ENCODE assay signal across 9 mouse cellular contexts in genomic region chr4:62890588-62891580, GRCm38 (mm10).
DNase-seq lines count a peak whose midpoint lies in the region; ATAC-seq and TF ChIP-seq lines count a peak whose summit lies in the region.
"Had no signal": no experiment of that assay in that cellular context is flagged by ENCODE, and none has a peak within 500 bp of the region (broad histone marks: within the 10 kb centered on the region; RNA-seq: fewer than 3 reads in every experiment).

No protein-coding gene starts in this region.

- H3K9ac ChIP-seq in embryonic facial prominence, embryonic 14.5 days (ENCODE audit: low read depth, low read length) = no peak overlapping the region
- H3K9ac ChIP-seq in forebrain, embryonic 16.5 days (replicated peaks; ENCODE audit: low read depth, low read length) = no peak overlapping the region

- H3K4me1 ChIP-seq in embryonic facial prominence, embryonic 14.5 days (ENCODE audit: control insufficient read depth, insufficient read depth, low read length) = no peaks in the 10 kb centered on the region
- H3K4me1 ChIP-seq in forebrain, embryonic 16.5 days (replicated peaks; ENCODE audit: control insufficient read depth, insufficient read depth, low read length) = no peaks in the 10 kb centered on the region; the same call in 1 of the 2 replicates

- no peaks in the 10 kb centered on the region for H3K9me3 ChIP-seq in embryonic facial prominence, embryonic 14.5 days (ENCODE audit: control insufficient read depth, low read length)
- no peaks in the 10 kb centered on the region for H3K9me3 ChIP-seq in forebrain, embryonic 16.5 days (ENCODE audit: control insufficient read depth, low read length)

- DNase-seq in adrenal gland, adult 8-10 months = peak; percentile 14
- no peak for DNase-seq in adrenal gland, adult 18-20 months (ENCODE audit: low spot score in 2 of 2)
- peak; percentile 28 for DNase-seq in 416B (ENCODE audit: low read depth)
- DNase-seq in embryonic facial prominence, embryonic 14.5 days (ENCODE audit: low spot score) = peak; percentile 11
- peak; percentile 9 to 32 for DNase-seq in lung, adult 18-20 months
- DNase-seq in layer of hippocampus, adult 2 months (ENCODE audit: low spot score in 2 of 2) = no peak
- no peak for DNase-seq in cerebellum, adult 9-11 months
- DNase-seq: cerebellum, adult 18-20 months had no signal

- no peak for ATAC-seq in embryonic facial prominence, embryonic 14.5 days (ENCODE audit: low read depth)
- ATAC-seq in forebrain, embryonic 16.5 days = no peak

- no peak overlapping the region for H3K27ac ChIP-seq in embryonic facial prominence, embryonic 14.5 days (replicated peaks; ENCODE audit: low read depth, low read length)
- H3K27ac ChIP-seq in layer of hippocampus, adult 2 months = no peak overlapping the region
- H3K27ac ChIP-seq in forebrain, embryonic 16.5 days (ENCODE audit: low read length) = no peak overlapping the region

- TF ChIP-seq CTCF in layer of hippocampus, adult 2 months (conservative IDR thresholded peaks at IDR 0.05) = no peak

- H3K27me3 ChIP-seq in embryonic facial prominence, embryonic 14.5 days (replicated peaks; ENCODE audit: control insufficient read depth, insufficient read depth, low read length) = 0 out of 2 replicates have a peak, but pooled peaks cover 2% of the 10 kb centered on the region
- no peaks in the 10 kb centered on the region; the same call in 1 of the 2 replicates for H3K27me3 ChIP-seq in forebrain, embryonic 16.5 days (replicated peaks; ENCODE audit: control insufficient read depth, insufficient read depth, low read length)

- no peak overlapping the region for H3K4me3 ChIP-seq in embryonic facial prominence, embryonic 14.5 days (ENCODE audit: low read depth, low read length)
- no peak overlapping the region for H3K4me3 ChIP-seq in layer of hippocampus, adult 2 months
- no peak overlapping the region for H3K4me3 ChIP-seq in forebrain, embryonic 16.5 days (replicated peaks; ENCODE audit: low read length)

- H3K4me2 ChIP-seq in embryonic facial prominence, embryonic 14.5 days (ENCODE audit: low read depth, low read length) = peak overlapping the region; percentile 29; the same call in 1 of the 2 replicates
- H3K4me2 ChIP-seq in forebrain, embryonic 16.5 days (ENCODE audit: low read length) = no peak overlapping the region

- WGBS in embryonic facial prominence, embryonic 14.5 days = 38% methylated on average over 21 of the region's 21 CpGs
- WGBS in forebrain, embryonic 16.5 days = 44% methylated on average over 21 of the region's 21 CpGs

- H3K36me3 ChIP-seq in embryonic facial prominence, embryonic 14.5 days (ENCODE audit: control insufficient read depth, insufficient read depth, low read length) = no peaks in the 10 kb centered on the region
- H3K36me3 ChIP-seq in forebrain, embryonic 16.5 days (ENCODE audit: control insufficient read depth, insufficient read depth) = no peaks in the 10 kb centered on the region

Comparison
In these comparisons a context has a peak if more than half of its experiments do, and no peak if none do; other contexts are left out.
1. DNase-seq: peak in adrenal gland, adult 8-10 months (single experiment), 416B (single experiment), embryonic facial prominence, embryonic 14.5 days (single experiment) and lung, adult 18-20 months (2 of 2); none in adrenal gland, adult 18-20 months (0 of 2), layer of hippocampus, adult 2 months (0 of 2) and cerebellum, adult 9-11 months (single experiment).